1 mouse cellular context compared by ENCODE assay signal in the genomic region with DNA sequence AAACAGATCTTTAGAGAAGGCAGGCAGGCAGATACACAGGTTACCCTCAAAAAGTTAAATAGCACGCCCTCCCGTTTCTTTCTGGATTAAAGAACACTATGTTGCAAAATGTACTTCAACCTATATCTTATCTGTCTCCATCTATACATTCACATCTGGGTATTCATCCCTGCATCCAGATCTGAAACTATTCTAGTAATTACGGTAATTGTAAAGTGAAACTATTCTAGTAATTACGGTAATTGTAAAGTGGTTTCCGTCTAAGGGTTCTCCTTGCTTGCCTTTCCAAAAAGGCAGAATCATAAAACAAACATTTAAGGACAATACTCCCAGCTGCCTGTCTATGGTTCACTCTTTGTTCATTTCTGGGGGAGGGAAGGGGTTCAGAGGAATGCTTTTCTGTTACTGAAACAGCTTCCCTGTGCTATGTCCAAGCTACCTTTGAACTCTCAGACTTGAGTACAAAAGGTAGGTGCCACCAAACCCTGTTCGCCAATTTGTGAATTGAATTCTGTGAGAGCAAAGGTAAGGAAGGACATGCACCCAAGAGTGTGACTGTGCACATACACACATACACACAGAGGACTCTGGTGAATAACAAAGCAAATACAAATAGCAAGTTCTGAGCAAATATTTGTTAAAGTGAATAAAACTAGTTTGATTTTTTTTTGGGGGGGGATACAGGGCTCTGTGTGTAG.
TF ChIP-seq lines count a peak whose summit lies in the region.

No protein-coding gene starts in this region.

TF ChIP-seq in MEL, 35 proteins besides CTCF, POLR2A, EP300 and RAD21:
- TF ChIP-seq MAFK (IDR thresholded peaks at IDR 0.05; ENCODE audit: borderline replicate concordance, low read depth, low read length), result no peak
- no peak for TF ChIP-seq E2F4 (IDR thresholded peaks at IDR 0.05; ENCODE audit: borderline replicate concordance, low read depth, low read length)
- no peak for TF ChIP-seq CHD1 (IDR thresholded peaks at IDR 0.05; ENCODE audit: low read depth, low read length)
- no peak for TF ChIP-seq MEF2A (IDR thresholded peaks at IDR 0.05; ENCODE audit: extremely low read depth, insufficient replicate concordance, low read depth, low read length, poor library complexity, severe bottlenecking)
- TF ChIP-seq MXI1 (IDR thresholded peaks at IDR 0.05; ENCODE audit: low read depth, low read length), result peak; percentile 100
